Mouse (Mus musculus) NIH3T3 (cell line): ENCODE measurements around the gene Gna15.
A peak's percentile ranks its signal among the peaks of the same experiment; 100 is the strongest.

Experiments
- DNase-seq: peaks from one replicate; pipeline ENCODE4 v3.0.0-alpha.2; 2012; ENCODE audit warnings: low read depth

The Gna15 gene

GRCm38 (mm10) chr10:81467670-81468235 is 56.3 kb downstream of the Gna15 start:
- no peak for DNase-seq

DNA sequence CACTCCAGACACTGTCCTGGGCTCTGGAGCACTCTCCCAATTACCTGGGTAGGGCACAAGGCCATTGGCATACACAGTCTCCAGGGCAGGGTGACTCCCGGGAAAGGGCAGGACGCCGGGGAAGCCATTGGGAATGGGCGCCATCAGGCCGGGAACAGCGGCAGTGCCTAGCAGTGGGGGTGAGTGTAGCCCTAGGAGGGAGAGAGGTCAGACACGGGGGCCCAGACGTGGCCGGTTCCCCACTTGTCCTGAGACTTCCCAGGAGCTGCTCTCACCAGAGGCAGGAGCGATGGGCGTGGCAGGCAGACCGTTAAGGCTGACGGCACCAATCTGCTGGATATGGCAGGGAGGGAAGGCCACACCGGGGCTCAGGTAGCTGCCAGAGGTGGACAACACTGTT is 57.1 kb downstream of the Gna15 start:
- no peak for DNase-seq

- DNase-seq: no peak
Observed at GRCm38 (mm10) chr10:81466066-81466465, 58.0 kb downstream of the Gna15 start.

- peak; percentile 37 for DNase-seq
Observed at GRCm38 (mm10) chr10:81465265-81465645, 58.8 kb downstream of the Gna15 start.

DNA sequence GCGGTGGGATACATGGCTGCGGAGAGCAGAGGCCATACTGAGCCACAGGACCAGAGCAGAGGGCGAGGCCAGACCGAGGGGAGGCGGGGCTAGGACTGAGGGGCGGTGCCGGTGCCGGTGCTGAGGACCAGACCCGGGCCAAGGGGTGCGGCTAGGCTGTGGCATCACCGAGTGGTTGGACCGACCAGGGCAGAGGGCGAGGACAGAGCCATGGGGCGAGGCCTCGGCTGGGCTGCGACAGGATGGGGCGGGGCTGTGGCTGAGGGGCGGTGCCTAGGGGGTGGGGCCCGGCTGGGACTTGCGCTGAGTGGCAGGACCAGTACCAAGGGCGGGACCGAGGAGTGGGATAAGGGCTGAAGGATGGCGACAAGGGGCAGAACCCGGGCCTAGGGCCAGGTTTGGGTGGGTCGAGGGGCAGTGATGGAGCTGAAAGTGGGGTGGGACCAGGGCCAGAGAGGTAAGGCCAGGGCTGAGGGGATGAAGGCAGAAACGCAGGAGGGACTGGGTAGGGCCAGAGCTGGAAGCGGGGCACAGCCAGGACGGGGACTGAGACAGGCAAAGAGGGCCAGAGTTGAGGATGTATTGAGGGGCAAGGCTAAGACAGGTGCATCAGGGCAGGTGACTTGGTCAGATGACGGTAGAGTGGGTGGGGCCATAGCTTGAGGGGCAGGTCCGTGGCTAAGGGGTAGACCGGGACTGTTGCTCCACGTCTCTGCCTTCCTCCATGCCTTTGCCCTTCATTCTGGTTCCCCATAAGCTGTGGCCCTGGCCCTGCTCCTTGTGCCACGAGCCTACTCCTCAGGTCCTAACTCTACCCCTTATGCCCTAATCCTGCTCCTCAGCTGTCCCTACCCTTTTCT is 59.4 kb downstream of the Gna15 start:
- DNase-seq: no peak

DNA sequence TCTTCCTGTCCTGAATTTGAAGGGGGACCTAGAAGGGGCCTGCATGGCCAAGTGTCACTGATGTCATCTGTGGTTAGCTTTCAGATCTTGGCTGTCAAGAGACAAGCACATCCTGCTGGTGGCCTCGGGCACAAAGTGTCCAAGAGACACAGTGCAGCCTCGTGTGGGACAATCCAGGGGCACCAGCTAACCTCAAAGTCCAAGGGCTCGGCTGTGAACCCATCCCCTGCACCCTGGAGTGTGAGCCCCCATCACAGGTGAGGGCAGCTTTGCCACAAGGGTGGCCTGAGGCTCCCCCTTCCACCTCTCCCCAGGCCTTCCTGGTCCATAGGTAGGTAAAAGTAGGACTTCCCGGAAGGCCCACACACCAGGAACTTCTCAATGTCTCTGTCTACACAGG is 60.5 kb downstream of the Gna15 start:
- DNase-seq: no peak

DNA sequence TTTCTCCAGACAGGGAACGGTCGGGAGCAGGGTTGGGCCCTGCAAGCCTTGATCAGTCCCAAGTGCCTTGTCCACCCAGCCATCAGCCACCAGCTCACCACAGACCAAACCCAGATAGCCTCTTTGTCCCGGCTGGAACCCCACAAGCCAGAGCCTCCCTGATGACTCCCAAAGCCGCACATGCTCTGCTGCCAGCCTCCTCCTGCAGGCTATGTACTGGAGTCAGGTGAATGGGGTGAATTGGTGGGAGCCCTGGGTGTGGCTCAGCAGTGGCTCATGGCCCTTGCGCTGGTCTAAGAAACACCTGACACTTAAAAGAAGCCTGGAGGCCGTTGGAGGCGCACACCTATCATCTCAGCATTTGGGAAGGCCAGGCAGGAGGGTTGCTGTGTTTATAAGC is 61.1 kb downstream of the Gna15 start:
- DNase-seq: no peak

DNA sequence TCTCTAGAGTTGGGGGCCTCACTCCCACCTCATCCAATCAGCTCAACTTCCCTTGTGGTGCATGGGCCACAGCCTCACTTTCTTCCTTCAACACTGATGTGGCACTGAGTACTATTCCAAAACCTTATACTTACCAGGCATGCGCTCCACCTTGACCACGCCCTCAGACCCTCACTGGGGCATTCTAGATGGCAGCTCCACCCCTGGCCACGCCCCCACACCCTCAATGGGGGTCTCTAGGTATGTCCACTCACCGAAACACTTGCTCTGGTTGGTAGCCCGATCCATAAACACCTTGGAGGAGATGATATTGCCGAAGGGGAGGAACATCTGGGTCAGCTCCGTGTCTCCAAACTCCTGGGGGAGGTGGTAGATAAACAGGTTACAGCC is 61.6 kb downstream of the Gna15 start:
- no peak for DNase-seq

GRCm38 (mm10) chr10:81461673-81462414 is 62.2 kb downstream of the Gna15 start:
- DNase-seq: no peak

- no peak for DNase-seq
Observed at GRCm38 (mm10) chr10:81460951-81461350, 63.1 kb downstream of the Gna15 start.

- DNase-seq: no peak
Observed at GRCm38 (mm10) chr10:81460471-81460870, 63.6 kb downstream of the Gna15 start.

DNA sequence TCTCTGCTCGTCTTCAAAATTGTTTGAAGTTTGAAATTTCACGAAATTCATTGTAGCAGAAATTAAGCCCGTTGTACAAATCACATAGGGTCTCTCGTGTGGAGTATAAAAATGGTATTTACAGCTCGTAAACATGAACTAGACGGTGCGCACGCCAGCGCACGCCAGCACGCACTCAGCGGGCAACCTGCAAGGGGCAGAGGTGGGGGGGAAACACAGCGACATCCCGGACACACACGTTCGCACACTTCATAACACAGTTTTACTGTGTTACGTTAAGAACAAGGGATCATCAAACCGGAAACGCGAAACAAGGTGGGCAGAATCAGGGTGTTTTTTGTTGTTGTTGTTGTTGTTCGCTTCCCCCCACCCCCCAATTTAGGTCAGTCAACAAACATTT is 64.6 kb downstream of the Gna15 start:
- no peak for DNase-seq

- no peak for DNase-seq
Observed at GRCm38 (mm10) chr10:81458267-81458666, 65.8 kb downstream of the Gna15 start.

DNA sequence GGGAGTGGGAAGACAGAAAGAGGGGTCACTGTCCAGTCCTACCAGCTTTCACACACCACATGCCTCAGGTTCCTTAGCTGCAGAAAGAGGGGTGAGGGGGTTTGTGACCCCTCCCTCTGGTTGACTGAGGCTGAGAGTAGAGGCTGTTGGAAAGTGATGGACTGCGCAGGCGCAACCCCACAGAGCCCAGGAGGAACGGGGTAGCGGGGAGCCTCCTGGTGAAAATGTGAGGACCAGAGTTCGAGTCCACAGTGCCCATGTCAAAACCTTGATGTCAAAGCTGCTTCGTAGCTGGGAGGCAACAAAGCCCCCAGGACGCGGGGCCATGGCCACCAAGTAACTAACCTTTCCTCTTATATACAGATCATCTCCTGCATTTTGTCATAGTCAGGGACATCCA is 66.4 kb downstream of the Gna15 start:
- no peak for DNase-seq

GRCm38 (mm10) chr10:81456983-81457563 is 67.0 kb downstream of the Gna15 start:
- DNase-seq: no peak

DNA sequence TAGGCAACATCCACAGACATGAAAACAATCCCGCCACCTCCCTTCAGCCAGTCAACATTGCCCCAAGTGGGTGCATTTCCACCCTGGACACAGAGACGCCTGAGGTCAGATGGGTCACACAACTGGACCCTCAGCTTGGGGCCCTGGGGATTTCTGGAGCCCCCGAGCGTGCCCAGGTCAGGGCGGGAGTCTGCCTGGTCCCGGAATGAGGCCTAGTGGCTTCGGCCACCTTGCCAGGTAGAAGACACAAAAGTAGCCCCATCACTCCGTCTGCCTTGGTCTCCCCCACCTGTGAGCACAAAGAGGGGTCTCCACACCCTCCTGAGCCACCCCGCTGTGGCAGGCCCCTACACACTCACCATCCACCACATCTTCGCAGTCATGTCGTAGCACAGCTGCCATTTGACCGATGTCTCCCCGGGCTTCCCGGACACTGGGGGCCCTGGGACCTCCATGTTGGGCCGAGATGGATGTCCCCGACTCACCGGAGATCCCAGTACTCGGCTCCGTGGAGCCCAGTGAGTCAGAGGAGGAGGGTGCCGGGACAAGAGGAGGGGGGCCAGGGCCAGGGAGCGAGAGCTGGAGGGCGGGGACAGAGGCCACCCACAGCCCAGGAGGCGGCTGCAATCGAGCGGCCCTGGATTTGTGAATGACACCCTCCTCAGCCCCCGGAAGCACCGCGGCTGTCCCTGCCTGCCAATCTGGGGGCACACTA is 68.7 kb downstream of the Gna15 start, which contains the start of gene Nfic:
Gene Nfic (minus strand): TSS at position 455 of the 715 bp plus-strand sequence.
- DNase-seq: no peak

DNA sequence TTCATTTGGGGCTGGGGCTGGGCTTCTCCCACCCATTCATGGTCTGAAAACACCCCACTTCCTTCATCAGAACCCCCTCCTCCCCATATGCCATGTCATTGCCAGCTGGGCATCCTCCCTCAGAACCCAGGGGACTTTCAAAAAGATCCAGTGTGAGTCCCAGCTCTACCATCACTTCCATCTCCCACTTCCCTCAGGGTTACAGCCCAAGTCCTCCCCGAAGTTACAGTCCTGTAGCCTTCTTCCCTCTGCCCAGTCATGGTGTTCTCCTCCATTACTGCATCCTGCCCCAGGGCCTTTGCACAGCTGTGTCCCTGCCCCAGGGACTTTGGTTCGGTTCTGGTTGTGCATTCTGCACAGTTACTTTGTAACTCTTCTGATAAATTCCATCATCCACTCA is 69.9 kb downstream of the Gna15 start:
- no peak for DNase-seq

DNA sequence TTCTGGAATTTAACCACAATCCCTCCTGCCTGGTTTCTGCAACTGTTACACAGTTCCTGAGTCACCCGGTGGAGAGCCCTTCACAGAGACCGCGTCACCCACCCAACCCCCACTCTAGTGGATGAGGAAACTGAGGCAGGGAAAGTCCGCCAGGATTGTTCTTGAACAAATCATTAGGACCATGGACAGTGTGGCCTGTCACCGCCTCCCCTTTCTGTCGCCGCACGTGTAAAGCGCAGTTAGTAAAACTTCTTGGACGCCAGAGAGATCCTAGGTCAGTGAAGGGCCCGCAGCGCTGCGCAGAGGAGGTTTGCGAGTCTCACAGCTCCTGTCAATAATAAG is 71.1 kb downstream of the Gna15 start:
- DNase-seq: no peak
